Mouse (Mus musculus) E14TG2a.4 (cell line): ENCODE data around the gene Ugt1a9.

Experiments used
- CTCF ChIP-seq: conservative IDR thresholded peaks from 2 replicates; pipeline ENCODE4 v1.5.1; 2014; ENCODE audit warnings: low read length
- POU5F1 ChIP-seq: IDR thresholded peaks from 2 replicates; pipeline ENCODE4 v1.6.1; 2014; ENCODE audit warnings: low read length, borderline replicate concordance

DNA sequence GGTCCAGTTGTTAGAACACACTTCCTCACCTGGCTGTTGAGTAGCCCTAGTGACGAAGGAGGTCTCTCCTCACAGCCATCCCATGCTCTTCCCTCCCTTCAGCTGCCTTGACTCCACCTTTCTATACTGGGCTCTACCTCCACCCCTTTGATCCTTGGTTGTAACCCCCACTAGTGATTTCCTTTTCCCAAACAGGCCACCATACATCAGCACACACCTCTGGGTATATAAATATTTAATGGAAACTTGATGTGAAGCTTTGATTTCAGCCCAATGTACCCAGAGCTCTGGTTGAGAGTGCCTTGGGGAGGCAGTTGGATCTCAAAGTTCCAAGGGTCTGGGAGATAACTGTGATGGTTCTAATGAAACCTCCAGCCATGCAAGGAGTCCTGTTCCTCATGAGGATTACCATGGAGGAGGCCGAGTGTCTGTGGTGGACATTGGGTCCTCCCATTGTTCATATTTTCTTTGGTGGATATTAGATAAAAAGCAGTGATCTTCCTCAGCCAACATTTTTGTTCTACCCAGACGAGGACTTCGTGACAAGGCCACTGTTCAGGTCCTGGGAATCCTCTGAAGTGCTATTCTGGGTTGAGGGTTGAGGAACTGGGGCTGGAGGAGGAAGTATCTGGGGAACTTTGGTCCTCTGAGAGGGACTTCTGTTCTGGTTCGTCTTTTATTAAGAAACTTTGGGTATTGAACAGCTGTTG, 156.2 kb downstream of the Ugt1a9 start, which contains the start of gene Mroh2a:
- TF ChIP-seq CTCF: no peak
- no peak for TF ChIP-seq POU5F1
